Mouse (Mus musculus) ES-E14 (cell line): ENCODE data around the gene Rpa2.

Source experiments
- CHD2 ChIP-seq: IDR thresholded peaks from 2 replicates; pipeline ENCODE4 v1.6.1; 2014; ENCODE audit warnings: mild to moderate bottlenecking, low read depth, low read length, inconsistent platforms
- HCFC1 ChIP-seq: IDR thresholded peaks from 2 replicates; pipeline ENCODE4 v1.6.1; 2012; ENCODE audit warnings: low read length, inconsistent platforms, borderline replicate concordance; ENCODE audit not compliant: insufficient read depth
- MAFK ChIP-seq: IDR thresholded peaks from 2 replicates; pipeline ENCODE4 v1.6.1; 2014; ENCODE audit warnings: mild to moderate bottlenecking, low read depth, low read length, inconsistent platforms; ENCODE audit not compliant: insufficient read depth
- ZC3H11A ChIP-seq: IDR thresholded peaks from 2 replicates; pipeline ENCODE4 v1.6.1; 2012; ENCODE audit warnings: low read depth, mild to moderate bottlenecking, inconsistent platforms, low read length, borderline replicate concordance
- ZNF384 ChIP-seq: IDR thresholded peaks from 2 replicates; pipeline ENCODE4 v1.6.1; 2012; ENCODE audit warnings: low read depth, low read length, inconsistent platforms

GRCm38 (mm10) chr4:132798028-132798427, 29.9 kb downstream of the Rpa2 start:
- no peak for TF ChIP-seq MAFK
- no peak for TF ChIP-seq ZNF384
- TF ChIP-seq ZC3H11A: no peak
- TF ChIP-seq HCFC1: no peak
- TF ChIP-seq CHD2: no peak
